ENCODE assay signal across 8 mouse cellular contexts in the genomic region with DNA sequence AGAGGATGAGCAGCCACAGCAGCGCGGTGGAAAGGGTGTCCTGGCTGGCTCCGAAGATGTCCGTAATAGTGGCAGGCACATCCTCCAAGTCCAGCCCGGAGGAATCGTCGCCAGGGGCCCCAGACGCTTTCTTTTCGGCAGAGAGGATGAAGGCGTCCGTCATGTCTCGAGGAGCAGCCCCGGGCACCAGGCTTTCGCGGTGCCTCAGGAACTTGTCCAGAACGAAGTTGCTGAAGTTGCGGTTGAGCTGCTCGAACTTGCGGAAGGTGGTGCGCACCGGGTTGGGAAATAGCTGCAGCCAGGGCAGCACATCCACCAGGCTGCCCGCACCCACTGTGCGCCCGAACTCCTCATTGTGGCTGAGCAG. TPM values are rescaled to one million over a fixed set of nuclear protein-coding genes. Genes with fewer than 3 reads are reported as not detected.
DNase-seq lines count a peak whose midpoint lies in the region; ATAC-seq lines count a peak whose summit lies in the region.

No protein-coding gene starts in this region.

- no peaks in the 10 kb centered on the region for H3K9me3 ChIP-seq in kidney, embryonic 16.5 days (ENCODE audit: low read length)
- H3K9me3 ChIP-seq in hindbrain, embryonic 11.5 days (ENCODE audit: control insufficient read depth, low read length), result no peaks in the 10 kb centered on the region

- peak overlapping the region; percentile 89 for H3K4me2 ChIP-seq in kidney, embryonic 16.5 days (replicated peaks; ENCODE audit: low read depth, low read length)
- H3K4me2 ChIP-seq in hindbrain, embryonic 11.5 days (replicated peaks; ENCODE audit: low read depth, low read length), result peak overlapping the region; percentile 74

- H3K4me3 ChIP-seq in kidney, embryonic 16.5 days (ENCODE audit: low read length), result peak overlapping the region; percentile 56
- peak overlapping the region; percentile 36 for H3K4me3 ChIP-seq in hindbrain, embryonic 11.5 days (ENCODE audit: low read depth, low read length)

- DNase-seq in kidney, adult 11 months, result no peak
- DNase-seq in embryo, embryonic 9.5 days (ENCODE audit: extremely low spot score), result peak; percentile 63
- peak; percentile 70 for DNase-seq in hindbrain, embryonic 11.5 days (ENCODE audit: low spot score)
- no peak for DNase-seq in left cerebral cortex, postnatal 25 days (ENCODE audit: low spot score in 2 of 2)
- no peak for DNase-seq in gastrocnemius, adult 8-10 months (ENCODE audit: low spot score in 2 of 2)
- no peak for DNase-seq in spleen, postnatal 14 days (ENCODE audit: low spot score in 2 of 2)

- peaks cover 31% of the 10 kb centered on the region for H3K4me1 ChIP-seq in kidney, embryonic 16.5 days (ENCODE audit: insufficient read depth, low read length)
- H3K4me1 ChIP-seq in hindbrain, embryonic 11.5 days (replicated peaks; ENCODE audit: control insufficient read depth, insufficient read depth, low read length), result peaks cover 10% of the 10 kb centered on the region; the same call in 1 of the 2 replicates

- intact Hi-C loops in left cerebral cortex, postnatal 25 days (cut with DNase I), result no loop called here

- H3K27ac ChIP-seq in kidney, embryonic 16.5 days (ENCODE audit: low read length), result no peak overlapping the region
- no peak overlapping the region for H3K27ac ChIP-seq in hindbrain, embryonic 11.5 days (ENCODE audit: low read depth, low read length)

- H3K36me3 ChIP-seq in kidney, embryonic 16.5 days (ENCODE audit: insufficient read depth, low read length), result no peaks in the 10 kb centered on the region
- H3K36me3 ChIP-seq in hindbrain, embryonic 11.5 days (ENCODE audit: control insufficient read depth, insufficient read depth, low read length), result no peaks in the 10 kb centered on the region

- no peak for ATAC-seq in kidney, embryonic 16.5 days (ENCODE audit: low FRiP score, low TSS enrichment)
- no peak for ATAC-seq in hindbrain, embryonic 11.5 days (ENCODE audit: low FRiP score)
- ATAC-seq in megakaryocyte-erythroid progenitor cell, adult 5-6 weeks (replicated peaks; ENCODE audit: low FRiP score, low TSS enrichment, poor library complexity, severe bottlenecking), result 0 out of 2 replicates have a peak, but pooled peaks have one; percentile 25

- 2% methylated on average over 24 of the region's 24 CpGs for WGBS in kidney, embryonic 16.5 days
- under 1% methylated on average over 24 of the region's 24 CpGs for WGBS in hindbrain, embryonic 11.5 days

- peaks cover 27% of the 10 kb centered on the region for H3K27me3 ChIP-seq in kidney, embryonic 16.5 days (ENCODE audit: insufficient read depth, low read length)
- H3K27me3 ChIP-seq in hindbrain, embryonic 11.5 days (ENCODE audit: control insufficient read depth, insufficient read depth, low read length), result peaks cover 48% of the 10 kb centered on the region

- H3K9ac ChIP-seq in kidney, embryonic 16.5 days (replicated peaks; ENCODE audit: low read length), result peak overlapping the region; percentile 69
- 0 out of 2 replicates have a peak overlapping the region, but pooled peaks have one; percentile 19 for H3K9ac ChIP-seq in hindbrain, embryonic 11.5 days (ENCODE audit: low read depth, low read length)

RNA-seq across cellular contexts. Expression of a gene that starts 1.6 kb away (rescaled TPM):
- 18.5 and 18.6 TPM in 2 replicates for polyA plus RNA-seq in kidney, embryonic 16.5 days (2015; fragmentation: Nextera tagmentation; extraction: Ambion mirVana)
- polyA plus RNA-seq in hindbrain, embryonic 11.5 days (2014; fragmentation: Nextera tagmentation; extraction: Ambion mirVana), result 3.0 and 4.0 TPM in 2 replicates
- total RNA-seq in megakaryocyte-erythroid progenitor cell, adult 5-6 weeks (2014; fragmentation: Nextera tagmentation), result not detected in 2 replicates
- not detected in 2 replicates for total RNA-seq in megakaryocyte-erythroid progenitor cell, adult 5-6 weeks (2017)
- 1 to 10 TPM; 2.3 to 3.0 TPM for total RNA-seq in left cerebral cortex, postnatal 25 days (2021)
- total RNA-seq in gastrocnemius, adult 8-10 months (2022), result under 1 TPM; 0.19 to 0.72 (median 0.54) TPM

Comparison
In these comparisons a context has a peak if more than half of its experiments do, and no peak if none do; other contexts are left out.
1. DNase-seq: peak in embryo, embryonic 9.5 days (single experiment) and hindbrain, embryonic 11.5 days (single experiment); none in kidney, adult 11 months (single experiment), left cerebral cortex, postnatal 25 days (0 of 2), gastrocnemius, adult 8-10 months (0 of 2) and spleen, postnatal 14 days (0 of 2).